Mouse (Mus musculus): ENCODE data around the gene Gng3. TPM values are rescaled to one million over a fixed set of nuclear protein-coding genes. Genes with fewer than 3 reads are reported as not detected.
"Not testable (repeated sequence)": the region's sequence is repeated elsewhere in the genome, so short reads cannot be mapped to it uniquely, and the experiment has no call there.

The Gng3 gene
- polyA plus RNA-seq, 1 experiment: 0.20 TPM

DNA sequence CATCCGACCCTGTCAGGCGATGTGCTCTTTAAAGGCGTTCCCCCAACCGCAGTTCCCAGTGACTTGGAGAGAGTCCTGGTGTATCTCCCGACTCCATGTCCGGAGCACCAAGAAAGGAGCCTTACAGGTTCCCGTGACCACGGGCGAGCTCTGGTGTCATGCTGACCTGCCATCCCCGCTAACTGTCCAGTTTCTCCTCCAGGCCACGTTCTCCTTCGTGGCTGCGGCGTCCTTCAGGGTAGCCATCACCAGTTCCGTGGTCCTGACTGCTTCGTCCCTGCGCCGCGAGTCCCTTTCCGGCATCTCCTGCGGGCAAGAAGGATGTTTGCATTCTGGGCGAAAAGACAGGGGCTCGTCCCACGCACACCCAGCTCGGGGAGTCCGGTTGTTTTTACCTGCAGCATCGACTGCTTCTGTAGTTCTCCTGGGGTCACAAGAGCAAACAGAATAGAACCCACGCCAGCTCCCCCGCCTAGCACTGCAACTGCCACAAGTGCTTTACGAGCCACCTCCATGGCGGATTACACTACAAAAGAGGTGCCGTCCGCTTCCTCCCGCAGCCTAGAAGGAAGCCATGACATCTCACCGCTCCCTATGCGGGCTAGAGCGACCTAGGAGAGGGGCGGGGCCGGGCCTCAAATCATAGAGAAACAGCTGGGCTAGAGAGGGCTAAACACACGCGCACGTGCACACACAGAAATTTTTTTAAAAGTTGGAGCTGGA lies 41.5 kb upstream of the Gng3 start, which contains the start of gene Uqcc3:
Gene Uqcc3 (minus strand): TSS at position 613 of the 723 bp plus-strand sequence.
- TF ChIP-seq MAX (IDR thresholded peaks at IDR 0.05) (peak; percentile 96), USF1 (IDR thresholded peaks at IDR 0.05; ENCODE audit: low read depth) (peak; percentile 68), MYOG (IDR thresholded peaks at IDR 0.05; ENCODE audit: control insufficient read depth, extremely low read depth, insufficient read length) (no peak)
- Histone ChIP-seq H3K27me3 (ENCODE audit: control insufficient read depth, insufficient read depth, insufficient read length) (no peaks in the 10 kb centered on the region), H3K4me3 (ENCODE audit: insufficient read depth, poor library complexity, severe bottlenecking) (peak within 1 kb of the TSS; percentile 57), H3ac (ENCODE audit: control insufficient read depth, insufficient read length, low read depth) (peak within 1 kb of the TSS; percentile 88), H3K79me2 (ENCODE audit: control insufficient read depth, insufficient read depth) (no peaks in the 10 kb centered on the region), H3K79me3 (ENCODE audit: low read depth) (no peaks in the 10 kb centered on the region), H3K36me3 (ENCODE audit: control insufficient read depth, insufficient read depth) (peaks cover 17% of the 10 kb centered on the region)

DNA sequence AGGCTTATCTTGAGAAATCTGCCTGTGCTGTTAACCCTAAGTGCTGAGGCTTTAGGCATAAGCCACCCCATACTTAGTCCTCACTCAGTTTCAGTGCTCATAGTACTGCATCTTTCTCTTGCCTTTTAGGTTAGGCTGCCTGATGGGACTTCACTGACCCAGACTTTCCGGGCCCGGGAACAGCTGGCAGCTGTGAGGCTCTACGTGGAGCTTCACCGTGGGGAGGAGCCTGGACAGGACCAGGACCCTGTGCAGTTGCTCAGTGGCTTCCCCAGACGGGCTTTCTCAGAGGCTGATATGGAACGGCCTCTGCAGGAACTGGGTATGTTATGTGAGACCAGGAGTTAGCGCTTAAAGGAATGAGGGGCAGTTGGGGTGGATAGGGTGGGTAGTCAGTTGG lies 36.0 kb upstream of the Gng3 start:
- Histone ChIP-seq H3K79me3 (ENCODE audit: low read depth) (peaks cover 11% of the 10 kb centered on the region), H3ac (ENCODE audit: control insufficient read depth, insufficient read length, low read depth) (no peak overlapping the region), H3K36me3 (ENCODE audit: control insufficient read depth, insufficient read depth) (peaks cover 42% of the 10 kb centered on the region), H3K4me3 (ENCODE audit: insufficient read depth, poor library complexity, severe bottlenecking) (no peak overlapping the region), H3K27me3 (ENCODE audit: control insufficient read depth, insufficient read depth, insufficient read length) (no peaks in the 10 kb centered on the region), H3K79me2 (ENCODE audit: control insufficient read depth, insufficient read depth) (peaks cover 23% of the 10 kb centered on the region)
- no peak for TF ChIP-seq MYOG (IDR thresholded peaks at IDR 0.05; ENCODE audit: control insufficient read depth, extremely low read depth, insufficient read length)
- no peak for TF ChIP-seq CTCF (IDR thresholded peaks at IDR 0.05; ENCODE audit: control insufficient read depth, insufficient read depth, insufficient read length)
- TF ChIP-seq USF1 (IDR thresholded peaks at IDR 0.05; ENCODE audit: low read depth): no peak
- no peak for TF ChIP-seq CEBPB (IDR thresholded peaks at IDR 0.05; ENCODE audit: low read depth)
- TF ChIP-seq MAX (IDR thresholded peaks at IDR 0.05): no peak
- TF ChIP-seq FOSL1 (IDR thresholded peaks at IDR 0.05; ENCODE audit: insufficient read depth, low read length, poor library complexity, severe bottlenecking): no peak
- no peak for TF ChIP-seq MYOD1 (IDR thresholded peaks at IDR 0.05; ENCODE audit: control insufficient read depth, insufficient read length, low read depth)

DNA sequence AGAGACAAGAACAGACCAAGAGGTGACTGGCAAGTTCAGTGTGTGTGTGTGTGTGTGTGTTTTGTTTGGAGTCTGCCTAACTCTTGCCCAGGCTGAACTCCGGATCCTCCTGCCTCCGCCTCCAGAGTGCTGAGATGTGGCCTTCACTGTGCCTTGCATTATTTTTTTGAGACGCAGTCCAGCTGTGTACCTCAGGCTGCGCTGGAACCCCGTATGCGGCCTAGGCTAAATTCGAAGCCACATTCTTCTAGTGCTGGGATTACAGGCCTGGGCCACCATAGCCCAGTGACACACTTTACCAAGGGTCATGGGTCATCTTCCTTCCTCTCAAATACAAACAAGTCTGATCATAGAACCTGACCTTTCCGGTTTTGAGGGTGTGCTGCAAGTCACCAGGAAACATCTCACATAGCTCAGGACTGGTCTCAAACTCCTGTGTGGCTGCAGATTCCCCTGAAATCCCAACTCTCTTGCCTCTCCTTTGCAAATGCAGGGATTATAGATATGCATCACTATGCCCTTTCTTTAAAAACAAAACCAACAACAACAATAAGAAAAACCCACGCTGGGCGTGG lies 33.4 kb upstream of the Gng3 start:
- TF ChIP-seq FOSL1 (IDR thresholded peaks at IDR 0.05; ENCODE audit: insufficient read depth, low read length, poor library complexity, severe bottlenecking) (no peak), MAX (IDR thresholded peaks at IDR 0.05) (no peak), MYOD1 (IDR thresholded peaks at IDR 0.05; ENCODE audit: control insufficient read depth, insufficient read length, low read depth) (no peak), CEBPB (IDR thresholded peaks at IDR 0.05; ENCODE audit: low read depth) (no peak), USF1 (IDR thresholded peaks at IDR 0.05; ENCODE audit: low read depth) (no peak), CTCF (IDR thresholded peaks at IDR 0.05; ENCODE audit: control insufficient read depth, insufficient read depth, insufficient read length) (no peak), MYOG (IDR thresholded peaks at IDR 0.05; ENCODE audit: control insufficient read depth, extremely low read depth, insufficient read length) (no peak)
- Histone ChIP-seq H3K79me3 (ENCODE audit: low read depth) (peaks cover 11% of the 10 kb centered on the region), H3ac (ENCODE audit: control insufficient read depth, insufficient read length, low read depth) (peak overlapping the region; percentile 98), H3K36me3 (ENCODE audit: control insufficient read depth, insufficient read depth) (peaks cover 36% of the 10 kb centered on the region), H3K4me3 (ENCODE audit: insufficient read depth, poor library complexity, severe bottlenecking) (peak overlapping the region; percentile 84), H3K79me2 (ENCODE audit: control insufficient read depth, insufficient read depth) (peaks cover 23% of the 10 kb centered on the region), H3K27me3 (ENCODE audit: control insufficient read depth, insufficient read depth, insufficient read length) (no peaks in the 10 kb centered on the region)

DNA sequence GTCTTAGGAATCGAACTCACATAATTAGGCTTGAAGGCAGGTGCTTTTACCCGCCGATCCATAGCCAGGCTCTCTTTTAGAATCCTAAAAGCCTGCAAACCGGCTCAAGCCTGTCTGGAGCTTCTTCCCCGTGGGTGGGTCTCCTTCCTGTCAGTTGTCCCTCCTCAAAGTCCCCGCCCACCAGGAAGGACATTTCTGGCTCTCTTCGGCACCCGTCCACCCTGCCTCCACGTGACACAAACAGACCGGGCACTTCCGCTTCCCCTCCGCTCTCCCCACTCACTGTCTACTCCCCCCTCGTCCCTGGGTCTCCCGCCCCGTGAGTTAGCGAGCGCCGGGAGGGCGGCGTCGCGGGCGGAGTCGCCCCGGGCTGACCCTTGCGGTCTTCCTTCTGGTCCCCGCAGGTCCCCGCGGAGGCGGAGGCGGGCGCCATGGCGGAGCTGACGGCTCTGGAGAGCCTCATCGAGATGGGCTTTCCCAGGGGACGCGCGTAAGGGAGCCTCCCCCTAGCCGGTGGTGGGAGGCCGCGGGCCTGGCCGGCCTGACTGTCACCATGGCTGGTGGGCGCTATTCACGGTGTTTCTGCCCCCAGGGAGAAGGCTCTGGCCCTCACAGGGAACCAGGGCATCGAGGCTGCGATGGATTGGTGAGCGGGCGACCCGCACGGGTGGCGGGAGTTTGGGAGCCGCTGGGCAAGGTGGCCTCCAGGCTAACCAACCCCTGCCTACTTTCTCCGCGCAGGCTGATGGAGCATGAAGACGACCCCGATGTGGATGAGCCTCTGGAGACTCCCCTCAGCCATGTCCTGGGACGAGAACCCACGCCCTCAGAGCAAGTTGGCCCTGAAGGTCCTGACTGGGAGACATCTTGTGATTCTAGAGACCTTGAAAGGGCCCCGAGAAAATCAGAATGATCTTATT lies 32.5 kb upstream of the Gng3 start, which contains the start of gene Ubxn1:
Gene Ubxn1 (plus strand): TSS at position 230 of the 920 bp plus-strand sequence.
- TF ChIP-seq CTCF (IDR thresholded peaks at IDR 0.05; ENCODE audit: control insufficient read depth, insufficient read depth, insufficient read length) (no peak), CEBPB (IDR thresholded peaks at IDR 0.05; ENCODE audit: low read depth) (no peak), USF1 (IDR thresholded peaks at IDR 0.05; ENCODE audit: low read depth) (peak; percentile 100), MAX (IDR thresholded peaks at IDR 0.05) (peak; percentile 57)
- peak within 1 kb of the TSS; percentile 84 for H3K4me3 ChIP-seq (ENCODE audit: insufficient read depth, poor library complexity, severe bottlenecking)

DNA sequence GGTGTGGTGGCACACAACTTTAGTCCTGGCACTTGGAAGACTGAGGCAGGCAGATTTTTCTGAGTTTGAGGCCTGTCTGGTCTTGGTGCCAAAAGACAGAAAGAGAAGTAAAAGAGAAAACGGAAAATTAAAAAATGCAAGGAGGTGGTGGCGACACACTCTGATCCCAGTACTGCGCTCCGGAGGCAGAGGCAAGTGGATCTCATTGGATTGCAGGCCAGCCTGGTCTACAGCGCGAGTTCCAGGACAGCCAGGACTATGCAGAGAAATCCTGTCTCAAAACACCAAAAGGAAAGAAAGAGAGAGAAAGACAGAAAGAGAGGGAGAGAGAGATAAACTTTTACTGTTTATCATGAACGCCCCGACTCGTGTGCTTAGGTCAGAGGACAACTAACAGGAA lies 31.8 kb upstream of the Gng3 start:
- Histone ChIP-seq H3K4me3 (ENCODE audit: insufficient read depth, poor library complexity, severe bottlenecking) (peak overlapping the region; percentile 84), H3ac (ENCODE audit: control insufficient read depth, insufficient read length, low read depth) (peak overlapping the region; percentile 49), H3K79me2 (ENCODE audit: control insufficient read depth, insufficient read depth) (peaks cover 23% of the 10 kb centered on the region), H3K27me3 (ENCODE audit: control insufficient read depth, insufficient read depth, insufficient read length) (no peaks in the 10 kb centered on the region), H3K36me3 (ENCODE audit: control insufficient read depth, insufficient read depth) (peaks cover 29% of the 10 kb centered on the region), H3K79me3 (ENCODE audit: low read depth) (peaks cover 11% of the 10 kb centered on the region)
- TF ChIP-seq USF1 (IDR thresholded peaks at IDR 0.05; ENCODE audit: low read depth) (no peak), FOSL1 (IDR thresholded peaks at IDR 0.05; ENCODE audit: insufficient read depth, low read length, poor library complexity, severe bottlenecking) (no peak), CEBPB (IDR thresholded peaks at IDR 0.05; ENCODE audit: low read depth) (no peak), MYOD1 (IDR thresholded peaks at IDR 0.05; ENCODE audit: control insufficient read depth, insufficient read length, low read depth) (no peak), CTCF (IDR thresholded peaks at IDR 0.05; ENCODE audit: control insufficient read depth, insufficient read depth, insufficient read length) (no peak), MYOG (IDR thresholded peaks at IDR 0.05; ENCODE audit: control insufficient read depth, extremely low read depth, insufficient read length) (no peak), MAX (IDR thresholded peaks at IDR 0.05) (no peak)

More for the DNA sequence above, 32.5 kb upstream of the Gng3 start, which contains the start of gene Ubxn1:
- H3ac ChIP-seq (ENCODE audit: control insufficient read depth, insufficient read length, low read depth): peak within 1 kb of the TSS; percentile 98
- H3K27me3 ChIP-seq (ENCODE audit: control insufficient read depth, insufficient read depth, insufficient read length): no peaks in the 10 kb centered on the region
- peaks cover 23% of the 10 kb centered on the region for H3K79me2 ChIP-seq (ENCODE audit: control insufficient read depth, insufficient read depth)
- H3K79me3 ChIP-seq (ENCODE audit: low read depth): peaks cover 11% of the 10 kb centered on the region
- peaks cover 36% of the 10 kb centered on the region for H3K36me3 ChIP-seq (ENCODE audit: control insufficient read depth, insufficient read depth)

DNA sequence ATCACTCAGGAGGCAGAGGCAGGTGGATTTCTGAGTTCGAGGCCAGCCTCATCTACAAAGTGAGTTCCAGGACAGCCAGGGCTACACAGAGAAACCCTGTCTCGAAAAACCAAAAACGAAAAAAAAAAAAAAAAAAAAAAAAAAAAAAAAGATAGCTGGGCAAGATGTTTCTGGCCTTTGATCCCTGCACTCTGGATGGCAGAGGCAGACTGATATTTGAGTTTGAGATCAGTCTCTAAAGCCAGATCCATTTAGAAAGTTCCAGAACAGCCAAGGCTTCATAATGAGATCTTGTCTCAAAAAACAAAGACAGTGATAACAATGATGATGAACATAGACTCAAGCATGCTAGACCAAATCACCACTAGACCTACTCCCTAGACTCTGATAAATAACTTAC lies 31.4 kb upstream of the Gng3 start:
- H3K4me3 ChIP-seq (ENCODE audit: insufficient read depth, poor library complexity, severe bottlenecking); H3K27me3 ChIP-seq (ENCODE audit: control insufficient read depth, insufficient read depth, insufficient read length); H3ac ChIP-seq (ENCODE audit: control insufficient read depth, insufficient read length, low read depth): not testable (repeated sequence)
- H3K79me3 ChIP-seq (ENCODE audit: low read depth): peaks cover 11% of the 10 kb centered on the region
- H3K36me3 ChIP-seq (ENCODE audit: control insufficient read depth, insufficient read depth): peaks cover 24% of the 10 kb centered on the region
- peaks cover 23% of the 10 kb centered on the region for H3K79me2 ChIP-seq (ENCODE audit: control insufficient read depth, insufficient read depth)

Data from C2C12 (cell line).